Mouse (Mus musculus) kidney, embryonic 16.5 days (tissue): ENCODE data around the gene Dazap1. TPM values are rescaled to one million over a fixed set of nuclear protein-coding genes. Genes with fewer than 3 reads are reported as not detected.
A peak's percentile ranks its signal among the peaks of the same experiment; 100 is the strongest.

Source experiments
- ATAC-seq: fragments of 200-750 bp; cut with Nextera tagmentation; 2 replicates; pipeline ENCODE4 v1.8.0; 2017; ENCODE audit warnings: moderate TSS enrichment; ENCODE audit not compliant: low FRiP score, low TSS enrichment
- H3K27ac ChIP-seq: fragments of 300-500 bp; sonication (generic); 2 replicates; pipeline ENCODE4 v1.5.1; 2014; ENCODE audit warnings: low read length
- H3K27me3 ChIP-seq: fragments of 300-500 bp; sonication (generic); 2 replicates; pipeline ENCODE4 v1.6.1; 2014; ENCODE audit warnings: low read length, control low read depth, mixed read lengths; ENCODE audit not compliant: insufficient read depth
- H3K36me3 ChIP-seq: fragments of 300-500 bp; sonication (generic); 2 replicates; pipeline ENCODE4 v1.6.1; 2014; ENCODE audit warnings: low read length, control low read depth, mixed read lengths; ENCODE audit not compliant: insufficient read depth
- H3K4me1 ChIP-seq: fragments of 300-500 bp; sonication (generic); 2 replicates; pipeline ENCODE4 v1.6.1; 2014; ENCODE audit warnings: low read length, control low read depth, mixed read lengths; ENCODE audit not compliant: insufficient read depth
- H3K4me2 ChIP-seq: fragments of 300-500 bp; sonication (generic); replicated peaks from 2 replicates; pipeline ENCODE4 v1.6.1; 2014; ENCODE audit warnings: low read depth, low read length
- H3K4me3 ChIP-seq: fragments of 300-500 bp; sonication (generic); 2 replicates; pipeline ENCODE4 v1.5.1; 2014; ENCODE audit warnings: mild to moderate bottlenecking, low read length
- H3K9ac ChIP-seq: fragments of 300-500 bp; sonication (generic); replicated peaks from 2 replicates; pipeline ENCODE4 v1.6.1; 2014; ENCODE audit warnings: low read length
- H3K9me3 ChIP-seq: fragments of 300-500 bp; sonication (generic); 2 replicates; pipeline ENCODE4 v1.6.1; 2016; ENCODE audit warnings: low read length, control low read depth
- WGBS: fragments of 180-500 bp; shearing (Covaris S2); extraction: QIAGEN DNeasy Blood & Tissue Kit; methylation state at CpG from one replicate; pipeline ENCODE4 v1.1.7; 2014; 5-methylcytosine and 5-hydroxymethylcytosine counted together
- microRNA-seq: library from miRNA; unstranded; fragments of <30 nt; microRNA quantifications from one replicate; pipeline ENCODE4, GENCODE M21; 2016
- polyA plus RNA-seq: library from polyadenylated mRNA; unstranded; fragments of >200 nt; fragmentation: Nextera tagmentation; extraction: Ambion mirVana; gene quantifications from 2 replicates; pipeline ENCODE4 v1.2.1, GENCODE M21; 2015

Gene Dazap1
- polyA plus RNA-seq, 1 experiment from 2014 or later, result 55.4 TPM

GRCm38 (mm10) chr10:80325045-80325444 lies 63.8 kb downstream of the Dazap1 start:
- H3K4me1 ChIP-seq, result peaks cover 22% of the 10 kb centered on the region
- H3K9ac ChIP-seq, result no peak overlapping the region
- no peak overlapping the region for H3K4me2 ChIP-seq
- no peaks in the 10 kb centered on the region for H3K36me3 ChIP-seq
- no peak for ATAC-seq
- H3K27ac ChIP-seq, result no peak overlapping the region
- no peak overlapping the region for H3K4me3 ChIP-seq
- 78% methylated on average over 21 of the region's 21 CpGs for WGBS
- no peaks in the 10 kb centered on the region for H3K27me3 ChIP-seq
- H3K9me3 ChIP-seq, result no peaks in the 10 kb centered on the region

GRCm38 (mm10) chr10:80329273-80330081 lies 68.2 kb downstream of the Dazap1 start, which contains the start of the genes Pcsk4 and Reep6:
TSS of gene Pcsk4 (minus strand) at chr10:80329498.
TSS of gene Reep6 (plus strand) at chr10:80329953.
- peak within 1 kb of the TSS; percentile 69 for H3K9ac ChIP-seq
- 4% methylated on average over 36 of the region's 36 CpGs for WGBS
- peak within 1 kb of the TSS; percentile 70 for H3K27ac ChIP-seq
- peak within 1 kb of the TSS; percentile 59 for H3K4me3 ChIP-seq
- peak; percentile 96 for ATAC-seq
- H3K27me3 ChIP-seq, result no peaks in the 10 kb centered on the region; the same call in 1 of the 2 replicates
- peak within 1 kb of the TSS; percentile 97 for H3K4me2 ChIP-seq
- peaks cover 17% of the 10 kb centered on the region for H3K4me1 ChIP-seq
- no peaks in the 10 kb centered on the region for H3K9me3 ChIP-seq
- H3K36me3 ChIP-seq, result no peaks in the 10 kb centered on the region

- no peaks in the 10 kb centered on the region for H3K36me3 ChIP-seq
- ATAC-seq, result no peak
- H3K9ac ChIP-seq, result peak overlapping the region; percentile 69
- H3K4me3 ChIP-seq, result peak overlapping the region; percentile 59
- WGBS, result 2% methylated on average over 41 of the region's 41 CpGs
- H3K4me1 ChIP-seq, result peaks cover 17% of the 10 kb centered on the region
- no peaks in the 10 kb centered on the region; the same call in 1 of the 2 replicates for H3K27me3 ChIP-seq
- 0 out of 2 replicates have a peak overlapping the region, but pooled peaks have one; percentile 17 for H3K27ac ChIP-seq
- H3K4me2 ChIP-seq, result peak overlapping the region; percentile 97
- no peaks in the 10 kb centered on the region for H3K9me3 ChIP-seq
Observed at GRCm38 (mm10) chr10:80330084-80330483, 68.8 kb downstream of the Dazap1 start.

- H3K9me3 ChIP-seq, result no peaks in the 10 kb centered on the region
- H3K36me3 ChIP-seq, result no peaks in the 10 kb centered on the region
- peaks cover 17% of the 10 kb centered on the region for H3K4me1 ChIP-seq
- H3K4me2 ChIP-seq, result peak overlapping the region; percentile 97
- H3K9ac ChIP-seq, result no peak overlapping the region
- ATAC-seq, result no peak
- WGBS, result 79% methylated on average over 2 of the region's 2 CpGs
- no peak overlapping the region for H3K4me3 ChIP-seq
- no peaks in the 10 kb centered on the region; the same call in 1 of the 2 replicates for H3K27me3 ChIP-seq
- H3K27ac ChIP-seq, result no peak overlapping the region
Observed at GRCm38 (mm10) chr10:80330888-80331287, 69.6 kb downstream of the Dazap1 start.

- no peak for ATAC-seq
- no peaks in the 10 kb centered on the region; the same call in 1 of the 2 replicates for H3K27me3 ChIP-seq
- no peak overlapping the region for H3K9ac ChIP-seq
- H3K36me3 ChIP-seq, result no peaks in the 10 kb centered on the region
- 52% methylated on average over 10 of the region's 10 CpGs for WGBS
- H3K9me3 ChIP-seq, result no peaks in the 10 kb centered on the region
- H3K27ac ChIP-seq, result no peak overlapping the region
- H3K4me1 ChIP-seq, result peaks cover 17% of the 10 kb centered on the region
- H3K4me3 ChIP-seq, result no peak overlapping the region
- H3K4me2 ChIP-seq, result no peak overlapping the region
Observed at GRCm38 (mm10) chr10:80331636-80332524, 70.6 kb downstream of the Dazap1 start.

GRCm38 (mm10) chr10:80332525-80332989 lies 71.3 kb downstream of the Dazap1 start:
- Histone ChIP-seq H3K9ac (no peak overlapping the region), H3K4me1 (peaks cover 17% of the 10 kb centered on the region), H3K36me3 (no peaks in the 10 kb centered on the region), H3K27me3 (no peaks in the 10 kb centered on the region; the same call in 1 of the 2 replicates), H3K4me2 (no peak overlapping the region), H3K9me3 (no peaks in the 10 kb centered on the region), H3K4me3 (no peak overlapping the region), H3K27ac (no peak overlapping the region)
- no peak for ATAC-seq
- WGBS, result 84% methylated on average over 5 of the region's 5 CpGs

GRCm38 (mm10) chr10:80336263-80336662 lies 75.0 kb downstream of the Dazap1 start:
- ATAC-seq, result no peak
- H3K36me3 ChIP-seq, result no peaks in the 10 kb centered on the region
- no peaks in the 10 kb centered on the region for H3K9me3 ChIP-seq
- H3K4me1 ChIP-seq, result peaks cover 2% of the 10 kb centered on the region; the same call in 1 of the 2 replicates
- H3K27me3 ChIP-seq, result peaks cover 12% of the 10 kb centered on the region
- WGBS, result 86% methylated on average over 12 of the region's 12 CpGs
- H3K27ac ChIP-seq, result no peak overlapping the region
- no peak overlapping the region for H3K4me3 ChIP-seq
- H3K9ac ChIP-seq, result no peak overlapping the region
- no peak overlapping the region for H3K4me2 ChIP-seq

Small RNA genes within 50 kb of the gene (microRNA-seq; reads per million reads assigned to microRNA genes)
- gene Mir6911, result not detected

Other genes with a start within 250 kb of the Dazap1 start
- gene Arhgap45, start 244.8 kb upstream of the Dazap1 start, polyA plus RNA-seq, result 10.5 and 11.3 TPM in 2 replicates
- 242 and 248 TPM in 2 replicates for gene Polr2e, start 221.7 kb upstream of the Dazap1 start, polyA plus RNA-seq
- gene Gpx4, start 214.3 kb upstream of the Dazap1 start, polyA plus RNA-seq, result 617 and 706 TPM in 2 replicates
- gene Sbno2, start 155.9 kb upstream of the Dazap1 start, polyA plus RNA-seq, result 16.1 and 17.6 TPM in 2 replicates
- gene Stk11, start 145.7 kb upstream of the Dazap1 start, polyA plus RNA-seq, result 18.2 and 20.2 TPM in 2 replicates
- gene Atp5d, start 122.9 kb upstream of the Dazap1 start, polyA plus RNA-seq, result 676 and 688 TPM in 2 replicates
- 6.4 and 7.3 TPM in 2 replicates for gene Cbarp, start 120.7 kb upstream of the Dazap1 start, polyA plus RNA-seq
- gene Midn, start 113.2 kb upstream of the Dazap1 start, polyA plus RNA-seq, result 15.9 and 16.8 TPM in 2 replicates
- gene Cirbp, start 95.5 kb upstream of the Dazap1 start, polyA plus RNA-seq, result 96.2 and 101 TPM in 2 replicates
- 15.2 and 15.3 TPM in 2 replicates for gene 1600002K03Rik, start 88.5 kb upstream of the Dazap1 start, polyA plus RNA-seq
- gene Efna2, start 82.0 kb upstream of the Dazap1 start, polyA plus RNA-seq, result 11.0 and 11.8 TPM in 2 replicates
- 72.2 and 74.6 TPM in 2 replicates for gene Mum1, start 35.1 kb upstream of the Dazap1 start, polyA plus RNA-seq
- 398 and 444 TPM in 2 replicates for gene Ndufs7, start 12.4 kb upstream of the Dazap1 start, polyA plus RNA-seq
- gene Gamt, start 474 bp upstream of the Dazap1 start, polyA plus RNA-seq, result 38.1 and 38.3 TPM in 2 replicates
- 899 and 901 TPM in 2 replicates for gene Rps15, start 31.0 kb downstream of the Dazap1 start, polyA plus RNA-seq
- 1.6 and 1.9 TPM in 2 replicates for gene Apc2, start 34.5 kb downstream of the Dazap1 start, polyA plus RNA-seq
- gene 2310011J03Rik, start 59.1 kb downstream of the Dazap1 start, polyA plus RNA-seq, result 52.9 and 54.8 TPM in 2 replicates
- gene Pcsk4, start 68.0 kb downstream of the Dazap1 start, polyA plus RNA-seq, result 8.6 and 8.8 TPM in 2 replicates
- 11.0 and 11.5 TPM in 2 replicates for gene Reep6, start 68.5 kb downstream of the Dazap1 start, polyA plus RNA-seq
- gene Adamtsl5, start 86.9 kb downstream of the Dazap1 start, polyA plus RNA-seq, result 4.8 and 5.4 TPM in 2 replicates
- gene Plk5, start 95.0 kb downstream of the Dazap1 start, polyA plus RNA-seq, result 0.97 and 1.2 TPM in 2 replicates
- 3.8 and 5.1 TPM in 2 replicates for gene Mex3d, start 126.2 kb downstream of the Dazap1 start, polyA plus RNA-seq
- 266 and 277 TPM in 2 replicates for gene Mbd3, start 138.1 kb downstream of the Dazap1 start, polyA plus RNA-seq
- gene Uqcr11, start 145.3 kb downstream of the Dazap1 start, polyA plus RNA-seq, result 840 and 906 TPM in 2 replicates
- gene Tcf3, start 172.2 kb downstream of the Dazap1 start, polyA plus RNA-seq, result 118 and 126 TPM in 2 replicates
- gene Onecut3, start 233.3 kb downstream of the Dazap1 start, polyA plus RNA-seq, result not detected in 2 replicates